Mouse (Mus musculus) gastrocnemius, postnatal 36 days (tissue): ENCODE data around the gene Gm5168. TPM values are rescaled to one million over a fixed set of nuclear protein-coding genes. Genes with fewer than 3 reads are reported as not detected.
"Not testable (repeated sequence)": the region's sequence is repeated elsewhere in the genome, so short reads cannot be mapped to it uniquely, and the experiment has no call there.

Experiments
- DNase-seq, 2 experiments: peaks; one replicate each; pipeline ENCODE4 v3.0.0; 2022
- intact Hi-C: fragments of 180-260 bp; cut with DNase I; formaldehyde crosslinking; loops from one replicate; pipeline ENCODE4 v1.15.1; 2025
- long read RNA-seq, 2 experiments: library from polyadenylated mRNA; stranded (forward); transcript quantifications; one replicate each; pipeline ENCODE4 v2.0.0; 2021
- total RNA-seq, 2 experiments: library from RNA; stranded (reverse); gene quantifications; 2 replicates each; pipeline ENCODE4 v1.2.3; 2021

Gene Gm5168
- total RNA-seq = not detected
- long read RNA-seq, experiment 1 = 0 reads
- long read RNA-seq, experiment 2 = 0 reads

- DNase-seq, intact Hi-C loops: not testable (repeated sequence)
Observed at GRCm38 (mm10) chrX:26050941-26051340, at the start of gene Gm5168. Gm5168 (minus strand) TSS chrX:26051041.

Other genes starting within 250 kb of the Gm5168 start
- gene Gm2012, start 180.3 kb upstream of the Gm5168 start, total RNA-seq = not detected